Mouse (Mus musculus) neural tube, embryonic 10.5 days (tissue): ENCODE results near the gene AI464131.
"Not testable (repeated sequence)": the region's sequence is repeated elsewhere in the genome, so short reads cannot be mapped to it uniquely, and the experiment has no call there.

Experiments used
- DNase-seq: peaks from one replicate; pipeline ENCODE4 v3.0.0-alpha.2; 2017; ENCODE audit warnings: low spot score; ENCODE audit errors: extremely low spot score

Gene AI464131

GRCm38 (mm10) chr4:41470051-41470683 lies 32.7 kb downstream of the AI464131 start:
- no peak for DNase-seq

- no peak for DNase-seq
Measured at GRCm38 (mm10) chr4:41469199-41469598, 33.7 kb downstream of the AI464131 start.

- DNase-seq, result peak; percentile 54
Measured at GRCm38 (mm10) chr4:41468396-41469080, 34.3 kb downstream of the AI464131 start.

- no peak for DNase-seq
Measured at GRCm38 (mm10) chr4:41465287-41465665, 37.6 kb downstream of the AI464131 start.

- DNase-seq, result peak; percentile 96
Measured at GRCm38 (mm10) chr4:41464345-41465286, 38.3 kb downstream of the AI464131 start, which contains the start of the genes Kif24 and Nudt2. Kif24 (minus strand) TSS chr4:41464887. Nudt2 (plus strand) TSS chr4:41465151.

- not testable (repeated sequence) for DNase-seq
Measured at GRCm38 (mm10) chr4:41463051-41463738, 39.7 kb downstream of the AI464131 start.

- DNase-seq, result no peak
Measured at GRCm38 (mm10) chr4:41460690-41461089, 42.2 kb downstream of the AI464131 start.

- no peak for DNase-seq
Measured at GRCm38 (mm10) chr4:41447595-41447994, 55.3 kb downstream of the AI464131 start.
